Mouse (Mus musculus) intestine, postnatal 0 days (tissue): Measurements from ENCODE around the gene Hadha. TPM values are rescaled to one million over a fixed set of nuclear protein-coding genes. Genes with fewer than 3 reads are reported as not detected.

Source experiments
- ATAC-seq: fragments of 200-750 bp; cut with Nextera tagmentation; 2 replicates; pipeline ENCODE4 v1.8.0; 2017; ENCODE audit warnings: mild to moderate bottlenecking, moderate TSS enrichment, moderate library complexity
- H3K27ac ChIP-seq: fragments of 300-500 bp; sonication (generic); 2 replicates; pipeline ENCODE4 v1.5.1; 2014; ENCODE audit warnings: mild to moderate bottlenecking, low read depth, low read length, moderate library complexity
- H3K27me3 ChIP-seq: fragments of 300-500 bp; sonication (generic); replicated peaks from 2 replicates; pipeline ENCODE4 v1.6.1; 2014; ENCODE audit warnings: low read length, mixed read lengths; ENCODE audit not compliant: control insufficient read depth, insufficient read depth
- H3K36me3 ChIP-seq: fragments of 300-500 bp; sonication (generic); 2 replicates; pipeline ENCODE4 v1.6.1; 2014; ENCODE audit warnings: mild to moderate bottlenecking, moderate library complexity; ENCODE audit not compliant: control insufficient read depth, insufficient read depth
- H3K4me1 ChIP-seq: fragments of 300-500 bp; sonication (generic); replicated peaks from 2 replicates; pipeline ENCODE4 v1.6.1; 2014; ENCODE audit warnings: antibody characterized with exemption, low read length, mixed read lengths; ENCODE audit not compliant: control insufficient read depth, insufficient read depth
- H3K4me2 ChIP-seq: fragments of 300-500 bp; sonication (generic); replicated peaks from 2 replicates; pipeline ENCODE4 v1.6.1; 2014; ENCODE audit warnings: low read depth, mild to moderate bottlenecking, moderate library complexity
- H3K4me3 ChIP-seq: fragments of 300-500 bp; sonication (generic); 2 replicates; pipeline ENCODE4 v1.5.1; 2014; ENCODE audit warnings: low read depth, low read length
- H3K9ac ChIP-seq: fragments of 300-500 bp; sonication (generic); 2 replicates; pipeline ENCODE4 v1.6.1; 2014; ENCODE audit warnings: mild to moderate bottlenecking, low read depth, low read length
- H3K9me3 ChIP-seq: fragments of 300-500 bp; sonication (generic); 2 replicates; pipeline ENCODE4 v1.6.1; 2016; ENCODE audit warnings: mixed run types; ENCODE audit not compliant: control insufficient read depth
- CTCF ChIP-seq: sonication (generic); IDR thresholded peaks from 2 replicates; pipeline ENCODE4 v1.5.1; 2016; ENCODE audit warnings: low read depth, mild to moderate bottlenecking, control low read depth, antibody characterized with exemption, moderate library complexity
- WGBS: fragments of 180-500 bp; shearing (Covaris S2); extraction: QIAGEN DNeasy Blood & Tissue Kit; methylation state at CpG from one replicate; pipeline ENCODE4 v1.1.7; 2014; 5-methylcytosine and 5-hydroxymethylcytosine counted together
- polyA plus RNA-seq: library from polyadenylated mRNA; unstranded; fragments of >200 nt; fragmentation: Nextera tagmentation; extraction: Ambion mirVana; gene quantifications from 2 replicates; pipeline ENCODE4 v1.2.1, GENCODE M21; 2015

Gene Hadha
- polyA plus RNA-seq, 1 experiment from 2014 or later = 307 TPM

DNA sequence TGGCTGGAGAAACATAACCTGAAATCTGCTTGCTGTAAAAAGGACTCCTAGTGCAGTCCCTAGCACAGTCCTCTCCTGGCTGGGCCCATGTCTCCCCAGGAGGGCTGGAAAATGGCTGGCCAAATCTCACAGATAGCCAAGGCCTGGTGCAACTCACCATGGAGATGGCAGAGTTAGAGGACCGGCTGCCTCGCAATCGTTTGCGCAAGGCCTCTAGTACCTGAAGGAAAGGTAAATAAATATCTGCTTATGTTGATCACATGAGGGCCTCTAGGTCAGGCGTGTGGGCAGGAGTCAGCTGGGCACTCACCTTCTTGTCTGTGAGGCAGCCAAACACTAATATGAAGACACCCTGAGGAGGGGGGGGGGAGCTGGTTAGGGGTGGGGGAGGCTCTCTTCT, 40.4 kb upstream of the Hadha start:
- TF ChIP-seq CTCF = no peak
- Histone ChIP-seq H3K4me2 (no peak overlapping the region), H3K9me3 (no peaks in the 10 kb centered on the region), H3K27ac (no peak overlapping the region), H3K36me3 (no peaks in the 10 kb centered on the region), H3K9ac (no peak overlapping the region), H3K4me1 (no peaks in the 10 kb centered on the region), H3K27me3 (no peaks in the 10 kb centered on the region), H3K4me3 (no peak overlapping the region)
- 63% methylated on average over 5 of the region's 5 CpGs for WGBS
- no peak for ATAC-seq

DNA sequence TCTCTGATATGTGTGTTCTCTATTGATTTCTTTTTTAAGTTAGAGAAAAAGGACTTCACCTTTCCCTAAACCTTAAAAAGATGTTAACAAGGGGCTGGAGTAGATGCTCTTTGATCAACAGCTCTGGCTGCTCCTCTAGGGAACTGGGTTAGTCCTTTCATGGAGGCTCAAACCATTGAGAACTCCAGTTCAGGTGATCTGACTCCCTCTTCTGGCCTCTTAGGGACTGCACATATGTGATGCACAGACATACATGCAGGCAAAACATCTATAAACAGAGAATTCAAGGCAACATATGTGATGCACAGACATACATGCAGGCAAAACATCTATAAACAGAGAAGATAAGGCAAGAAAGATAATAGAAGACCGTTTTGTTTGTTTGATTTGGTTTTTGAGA, 37.5 kb upstream of the Hadha start:
- ATAC-seq = no peak
- Histone ChIP-seq H3K9ac (no peak overlapping the region), H3K36me3 (peaks cover 14% of the 10 kb centered on the region), H3K4me1 (no peaks in the 10 kb centered on the region), H3K4me3 (no peak overlapping the region), H3K27me3 (no peaks in the 10 kb centered on the region), H3K9me3 (no peaks in the 10 kb centered on the region), H3K27ac (no peak overlapping the region), H3K4me2 (no peak overlapping the region)
- WGBS = 68% methylated on average over 1 of the region's 1 CpGs
- TF ChIP-seq CTCF = peak; percentile 65

DNA sequence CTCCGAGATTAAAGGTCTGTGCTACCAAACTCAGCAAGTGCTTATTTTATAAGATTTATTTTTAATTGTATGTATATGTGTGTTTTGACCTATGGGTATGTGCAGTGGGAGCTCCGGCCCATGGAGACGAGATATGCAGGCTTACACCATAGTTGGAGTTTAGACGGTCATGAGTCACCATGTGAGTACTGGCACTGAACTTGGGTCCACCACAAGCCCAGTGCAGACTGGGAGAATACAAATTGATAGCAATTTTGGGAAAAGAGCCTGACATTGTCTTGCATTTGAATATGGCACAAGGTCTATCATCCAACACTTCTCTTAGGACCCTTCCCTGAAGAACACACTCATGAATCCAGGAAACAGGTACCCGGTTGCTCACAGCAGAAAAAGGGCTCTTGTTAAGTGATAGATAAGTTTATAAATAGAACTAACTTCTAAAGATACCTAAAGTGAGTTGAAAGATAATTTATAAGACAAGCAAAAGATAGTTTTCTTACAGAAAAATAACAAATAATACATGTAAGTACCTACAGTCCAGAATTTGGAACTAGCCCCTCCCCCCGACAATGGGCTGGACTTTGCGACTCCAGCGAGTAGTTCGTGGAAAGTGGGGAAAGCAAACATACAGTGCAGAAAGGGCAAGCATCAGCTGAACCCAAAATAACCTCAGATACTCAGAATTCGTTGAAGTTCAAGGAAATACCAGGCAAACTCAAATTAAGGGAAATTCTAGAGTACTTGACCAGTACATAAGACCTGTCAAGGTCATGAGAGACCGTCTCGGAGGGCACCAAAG, 32.9 kb upstream of the Hadha start:
- Histone ChIP-seq H3K27ac (no peak overlapping the region), H3K9me3 (no peaks in the 10 kb centered on the region), H3K36me3 (peaks cover 47% of the 10 kb centered on the region), H3K27me3 (no peaks in the 10 kb centered on the region), H3K4me3 (no peak overlapping the region), H3K4me2 (no peak overlapping the region), H3K9ac (no peak overlapping the region), H3K4me1 (no peaks in the 10 kb centered on the region)
- no peak for ATAC-seq
- WGBS = 83% methylated on average over 12 of the region's 12 CpGs
- TF ChIP-seq CTCF = no peak

DNA sequence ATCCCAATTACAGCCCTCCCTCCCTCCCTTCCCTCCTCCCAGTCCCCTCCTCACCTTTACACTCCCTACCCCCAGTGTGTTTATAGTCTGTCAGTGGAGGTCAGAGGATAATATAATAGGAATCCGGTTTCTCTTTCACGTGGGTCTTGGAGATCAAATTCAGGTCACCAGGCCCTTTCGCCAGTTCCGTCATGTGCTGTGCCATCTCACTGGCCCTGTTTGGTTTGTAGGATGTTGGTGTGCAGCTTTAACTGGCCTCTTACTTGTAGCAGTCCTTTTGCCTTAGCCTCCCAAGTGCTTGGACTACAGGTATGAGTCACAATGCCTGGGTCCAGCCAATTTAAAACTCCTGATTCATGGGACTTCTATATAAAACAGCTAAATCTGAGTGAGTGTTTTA, 20.8 kb upstream of the Hadha start:
- Histone ChIP-seq H3K4me1 (no peaks in the 10 kb centered on the region), H3K27me3 (no peaks in the 10 kb centered on the region), H3K9ac (no peak overlapping the region), H3K9me3 (no peaks in the 10 kb centered on the region), H3K4me2 (no peak overlapping the region), H3K36me3 (peaks cover 73% of the 10 kb centered on the region), H3K4me3 (no peak overlapping the region), H3K27ac (no peak overlapping the region)
- no peak for TF ChIP-seq CTCF
- no peak for ATAC-seq
- 60% methylated on average over 4 of the region's 4 CpGs for WGBS

DNA sequence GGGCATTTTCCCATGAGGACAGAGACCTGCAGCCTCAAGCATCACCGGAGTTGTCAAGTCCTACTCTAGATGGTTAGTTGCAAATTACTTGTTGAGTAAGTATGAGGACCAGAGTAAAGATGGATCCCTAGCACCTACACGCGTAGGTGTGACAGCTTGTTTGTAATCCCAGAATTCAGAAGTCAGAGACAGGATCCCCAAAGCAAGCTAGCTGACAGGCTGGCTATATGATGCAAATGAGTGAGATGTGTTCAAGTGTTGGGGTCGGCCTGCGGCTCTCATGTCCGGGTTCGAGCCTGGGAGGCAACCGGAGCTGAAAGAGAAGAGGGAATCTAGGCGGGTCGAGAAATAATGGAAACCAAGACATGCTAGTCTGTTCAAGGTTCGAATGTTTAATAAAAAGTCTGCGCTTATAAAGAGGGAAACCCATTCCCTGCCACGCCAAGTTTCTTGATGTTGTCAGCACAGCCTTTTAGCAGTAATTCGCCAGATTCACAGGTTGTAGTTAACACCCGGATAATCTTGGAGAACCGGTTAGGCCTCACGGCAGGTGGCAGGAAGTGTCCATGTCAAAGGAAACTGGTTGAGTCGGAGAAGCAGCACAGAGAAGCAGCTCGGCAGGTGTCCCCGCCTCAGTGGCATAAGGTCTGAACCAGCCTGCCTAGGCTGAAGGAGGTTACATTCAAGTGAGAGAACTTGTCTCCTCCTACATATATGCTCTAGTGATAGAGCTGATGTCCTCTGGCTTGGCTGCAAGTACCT, 18.1 kb upstream of the Hadha start:
- peak; percentile 47 for ATAC-seq
- peak overlapping the region; percentile 62 for H3K27ac ChIP-seq
- H3K4me1 ChIP-seq = no peaks in the 10 kb centered on the region
- H3K27me3 ChIP-seq = no peaks in the 10 kb centered on the region
- no peak overlapping the region for H3K9ac ChIP-seq
- TF ChIP-seq CTCF = no peak
- no peak overlapping the region for H3K4me2 ChIP-seq
- no peaks in the 10 kb centered on the region for H3K9me3 ChIP-seq
- WGBS = 35% methylated on average over 20 of the region's 20 CpGs
- H3K4me3 ChIP-seq = no peak overlapping the region
- peaks cover 60% of the 10 kb centered on the region for H3K36me3 ChIP-seq

DNA sequence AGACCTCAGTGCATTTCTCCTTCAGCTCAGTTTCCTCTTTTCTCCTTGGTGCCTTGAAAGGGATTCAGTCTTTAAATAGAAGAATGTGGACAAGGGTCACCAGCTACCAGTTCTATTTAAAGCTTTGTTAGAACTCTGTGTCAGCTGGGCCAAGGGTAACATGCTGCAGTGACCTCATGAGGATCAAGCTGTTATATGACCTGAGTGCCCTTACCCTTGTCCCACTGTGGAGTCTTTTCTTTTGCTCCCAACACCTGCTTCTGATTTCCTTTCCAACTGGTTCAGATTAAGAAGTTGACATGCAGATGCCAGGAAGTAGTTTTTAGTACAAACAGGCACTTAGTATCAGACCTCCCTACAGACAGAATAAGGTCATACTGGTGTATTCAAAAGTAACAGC, 17.2 kb upstream of the Hadha start:
- Histone ChIP-seq H3K36me3 (peaks cover 53% of the 10 kb centered on the region), H3K9me3 (no peaks in the 10 kb centered on the region), H3K4me1 (no peaks in the 10 kb centered on the region), H3K4me3 (no peak overlapping the region), H3K27me3 (no peaks in the 10 kb centered on the region), H3K27ac (peak overlapping the region; percentile 62; the same call in 1 of the 2 replicates), H3K9ac (no peak overlapping the region), H3K4me2 (no peak overlapping the region)
- ATAC-seq = no peak
- no peak for TF ChIP-seq CTCF
